Mouse (Mus musculus) hindbrain, embryonic 15.5 days (tissue): Measurements from ENCODE around the gene Armh2. TPM values are rescaled to one million over a fixed set of nuclear protein-coding genes. Genes with fewer than 3 reads are reported as not detected.
"Not testable (repeated sequence)": the region's sequence is repeated elsewhere in the genome, so short reads cannot be mapped to it uniquely, and the experiment has no call there.

Experiments
- ATAC-seq: fragments of 200-750 bp; cut with Nextera tagmentation; 2 replicates; pipeline ENCODE4 v1.8.0; 2017; ENCODE audit warnings: low read depth, moderate number of reproducible peaks, moderate TSS enrichment; ENCODE audit not compliant: low FRiP score
- H3K27ac ChIP-seq: fragments of 300-500 bp; sonication (generic); replicated peaks from 2 replicates; pipeline ENCODE4 v1.5.1; 2015; ENCODE audit warnings: mild to moderate bottlenecking, inconsistent platforms
- H3K27me3 ChIP-seq: fragments of 300-500 bp; sonication (generic); 2 replicates; pipeline ENCODE4 v1.6.1; 2015; ENCODE audit warnings: control low read depth, inconsistent platforms
- H3K36me3 ChIP-seq: fragments of 300-500 bp; sonication (generic); 2 replicates; pipeline ENCODE4 v1.6.1; 2015; ENCODE audit warnings: control low read depth, inconsistent platforms
- H3K4me1 ChIP-seq: fragments of 300-500 bp; sonication (generic); replicated peaks from 2 replicates; pipeline ENCODE4 v1.6.1; 2015; ENCODE audit warnings: control low read depth, inconsistent platforms
- H3K4me2 ChIP-seq: fragments of 300-500 bp; sonication (generic); 2 replicates; pipeline ENCODE4 v1.6.1; 2015; ENCODE audit warnings: moderate library complexity, mild to moderate bottlenecking, inconsistent platforms
- H3K4me3 ChIP-seq: fragments of 300-500 bp; sonication (generic); 2 replicates; pipeline ENCODE4 v1.5.1; 2015; ENCODE audit warnings: mild to moderate bottlenecking, inconsistent platforms
- H3K9ac ChIP-seq: fragments of 300-500 bp; sonication (generic); 2 replicates; pipeline ENCODE4 v1.6.1; 2015; ENCODE audit warnings: inconsistent platforms
- H3K9me3 ChIP-seq: fragments of 300-500 bp; sonication (generic); 2 replicates; pipeline ENCODE4 v1.6.1; 2016; ENCODE audit warnings: control low read depth, inconsistent platforms
- WGBS: fragments of 180-500 bp; shearing (Covaris S2); methylation state at CpG from one replicate; pipeline ENCODE4 v1.1.7; 2015; 5-methylcytosine and 5-hydroxymethylcytosine counted together
- polyA plus RNA-seq: library from polyadenylated mRNA; unstranded; fragments of >200 nt; fragmentation: Nextera tagmentation; extraction: Ambion mirVana; gene quantifications from 2 replicates; pipeline ENCODE4 v1.2.1, GENCODE M21; 2015

The Armh2 gene
- polyA plus RNA-seq, 1 experiment from 2014 or later, result not detected

DNA sequence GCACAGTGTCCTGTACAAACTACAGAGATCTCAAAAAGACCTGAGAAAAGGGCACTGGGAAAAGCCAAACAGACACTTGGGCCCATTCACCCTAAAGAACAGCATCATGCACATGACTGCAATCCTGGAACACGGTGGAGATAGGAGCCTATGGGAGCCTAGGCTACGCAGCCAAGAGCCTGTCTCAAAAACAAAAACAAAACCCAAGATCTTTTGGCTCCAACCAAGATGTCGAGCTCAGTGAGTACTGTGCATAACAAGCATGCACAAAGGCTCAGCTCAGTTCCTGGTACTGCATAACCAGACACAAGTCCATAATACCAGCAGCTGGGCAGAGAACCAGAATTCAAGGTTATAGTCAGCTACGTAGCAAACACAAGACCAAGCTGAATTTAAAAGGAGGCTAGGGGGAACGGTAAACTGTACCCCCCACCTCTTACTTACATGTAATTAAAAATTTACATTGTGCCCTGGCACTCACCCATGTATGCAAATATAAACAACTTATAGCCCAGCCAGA lies 19.4 kb downstream of the Armh2 start:
- ATAC-seq, result no peak
- Histone ChIP-seq H3K4me3 (peak overlapping the region; percentile 64), H3K27ac (no peak overlapping the region), H3K9ac (no peak overlapping the region), H3K4me1 (peaks cover 5% of the 10 kb centered on the region; the same call in 1 of the 2 replicates), H3K36me3 (no peaks in the 10 kb centered on the region), H3K4me2 (peak overlapping the region; percentile 69), H3K9me3 (no peaks in the 10 kb centered on the region), H3K27me3 (no peaks in the 10 kb centered on the region)
- WGBS, result 61% methylated on average over 5 of the region's 5 CpGs

DNA sequence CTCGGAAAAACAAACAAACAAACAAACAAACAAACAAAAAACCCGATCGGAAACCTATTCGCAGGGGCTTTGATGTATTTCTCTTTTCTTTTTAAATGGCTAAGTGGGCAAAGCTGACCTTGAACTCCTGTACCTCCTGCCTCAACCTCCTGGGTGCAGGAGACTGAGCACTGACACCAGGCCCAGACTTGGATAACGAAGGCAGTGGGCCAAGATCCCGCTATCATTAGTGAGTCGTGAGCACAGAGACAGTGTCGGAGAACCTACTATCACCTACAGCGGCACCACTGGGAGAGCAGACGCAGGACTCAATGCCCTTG lies 20.0 kb downstream of the Armh2 start:
- no peak for ATAC-seq

DNA sequence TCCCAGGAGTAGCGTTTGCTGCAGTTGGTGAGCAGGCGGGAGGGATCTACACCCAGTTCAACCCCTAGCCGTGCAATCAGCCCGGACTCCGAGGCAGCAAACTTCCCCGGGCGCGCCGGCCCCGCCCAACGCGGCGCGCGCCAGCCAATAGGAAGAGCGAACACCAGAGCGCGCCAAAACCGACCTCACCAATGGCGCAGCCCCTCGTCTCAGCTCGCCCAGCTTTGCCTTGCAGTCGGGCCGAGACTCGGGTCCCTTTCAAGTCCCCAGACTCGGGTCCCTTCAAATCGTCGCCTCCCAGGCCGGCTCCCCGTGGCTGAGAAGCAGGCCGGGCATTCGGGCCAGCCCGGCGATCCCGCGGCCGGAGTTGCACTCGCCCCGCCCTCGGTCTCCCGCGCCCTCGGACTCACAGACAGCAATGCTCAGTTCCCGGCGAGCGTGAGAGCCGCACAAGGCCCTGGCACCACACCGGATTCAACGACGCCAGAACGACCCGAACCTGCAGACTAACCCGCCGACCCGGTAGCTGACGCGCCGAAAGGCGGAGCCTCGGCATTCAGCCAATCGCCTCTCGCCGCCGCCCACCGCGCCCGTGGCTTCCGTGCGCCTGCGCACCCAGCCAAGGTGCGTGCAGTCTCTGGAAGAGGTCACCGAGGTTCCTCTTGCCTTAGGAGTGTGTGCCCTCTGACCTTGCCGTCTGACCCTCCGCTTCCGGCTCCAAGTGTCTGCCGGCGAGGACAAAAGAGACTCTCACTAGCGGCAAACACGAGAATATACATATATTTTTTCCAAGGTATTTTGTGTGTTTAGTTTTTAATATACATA lies 20.6 kb downstream of the Armh2 start, which contains the start of gene Gmnn:
Gene Gmnn (minus strand): TSS at position 521 of the 825 bp plus-strand sequence.
- H3K27me3 ChIP-seq, result no peaks in the 10 kb centered on the region
- H3K27ac ChIP-seq, result peak within 1 kb of the TSS; percentile 66
- H3K9ac ChIP-seq, result peak within 1 kb of the TSS; percentile 37
- peak; percentile 97 for ATAC-seq
- H3K36me3 ChIP-seq, result no peaks in the 10 kb centered on the region
- peak within 1 kb of the TSS; percentile 64 for H3K4me3 ChIP-seq
- peak within 1 kb of the TSS; percentile 69 for H3K4me2 ChIP-seq
- under 1% methylated on average over 79 of the region's 79 CpGs for WGBS
- H3K9me3 ChIP-seq, result no peaks in the 10 kb centered on the region
- peaks cover 5% of the 10 kb centered on the region; the same call in 1 of the 2 replicates for H3K4me1 ChIP-seq

More for the DNA sequence above, 20.0 kb downstream of the Armh2 start:
- Histone ChIP-seq H3K36me3 (no peaks in the 10 kb centered on the region), H3K27ac (no peak overlapping the region), H3K4me2 (peak overlapping the region; percentile 69), H3K9ac (peak overlapping the region; percentile 37), H3K4me3 (peak overlapping the region; percentile 64), H3K4me1 (peaks cover 5% of the 10 kb centered on the region; the same call in 1 of the 2 replicates), H3K27me3 (no peaks in the 10 kb centered on the region), H3K9me3 (no peaks in the 10 kb centered on the region)
- WGBS, result 5% methylated on average over 10 of the region's 10 CpGs

GRCm38 (mm10) chr13:24762254-24762653 lies 21.2 kb downstream of the Armh2 start:
- Histone ChIP-seq H3K4me2 (peak overlapping the region; percentile 69), H3K9ac (peak overlapping the region; percentile 37), H3K27me3 (no peaks in the 10 kb centered on the region), H3K4me1 (peaks cover 5% of the 10 kb centered on the region; the same call in 1 of the 2 replicates), H3K4me3 (peak overlapping the region; percentile 64), H3K9me3 (no peaks in the 10 kb centered on the region), H3K36me3 (no peaks in the 10 kb centered on the region), H3K27ac (no peak overlapping the region)
- 42% methylated on average over 4 of the region's 4 CpGs for WGBS
- no peak for ATAC-seq

- H3K4me1 ChIP-seq, H3K36me3 ChIP-seq, H3K4me3 ChIP-seq, H3K4me2 ChIP-seq, H3K9ac ChIP-seq, H3K9me3 ChIP-seq, H3K27ac ChIP-seq, H3K27me3 ChIP-seq, ATAC-seq: not testable (repeated sequence)
- WGBS, result 74% methylated on average over 4 of the region's 4 CpGs
These were observed 26.8 kb downstream of the Armh2 start for GRCm38 (mm10) chr13:24767809-24768208.

- H3K4me3 ChIP-seq, ATAC-seq, H3K4me2 ChIP-seq, H3K4me1 ChIP-seq, H3K36me3 ChIP-seq, H3K9me3 ChIP-seq, H3K27me3 ChIP-seq, H3K27ac ChIP-seq, H3K9ac ChIP-seq: not testable (repeated sequence)
- 93% methylated on average over 10 of the region's 10 CpGs for WGBS
These were observed 30.4 kb downstream of the Armh2 start for GRCm38 (mm10) chr13:24771482-24771881.

DNA sequence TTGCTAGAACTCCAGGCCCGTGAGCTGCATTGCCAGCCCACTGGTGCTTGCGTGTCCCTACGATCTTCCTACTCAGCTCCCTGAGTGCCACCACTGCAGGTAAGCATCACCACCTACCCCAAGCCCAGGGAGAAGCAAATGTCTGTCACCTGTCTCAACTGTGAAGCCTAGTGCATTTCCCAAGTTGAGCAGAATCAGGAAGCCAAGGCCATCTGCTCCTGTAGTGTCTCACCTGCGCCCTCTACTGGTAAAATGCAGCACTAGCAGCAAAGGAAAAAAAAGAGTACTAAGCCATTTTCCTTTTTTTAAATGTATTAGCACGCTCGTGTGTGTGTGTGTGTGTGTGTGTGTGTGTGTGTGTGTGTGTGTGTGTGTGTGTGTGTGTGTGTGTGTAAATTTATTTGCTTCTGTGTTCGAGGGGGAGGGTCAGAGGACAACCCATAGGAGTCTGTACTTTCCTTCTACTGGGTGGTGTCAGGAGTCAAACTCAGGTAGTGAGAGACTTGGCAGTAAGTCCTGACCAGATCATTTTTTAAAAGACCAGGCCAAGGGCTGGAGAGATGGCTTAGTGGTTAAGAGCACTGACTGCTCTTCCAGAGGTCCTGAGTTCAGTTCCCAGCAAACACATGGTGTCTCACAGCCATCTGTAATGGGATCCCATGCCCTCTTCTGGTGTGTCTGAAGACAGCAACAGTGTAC lies 35.3 kb downstream of the Armh2 start:
- no peaks in the 10 kb centered on the region for H3K27me3 ChIP-seq
- 55% methylated on average over 6 of the region's 7 CpGs for WGBS
- ATAC-seq, result no peak
- no peaks in the 10 kb centered on the region for H3K36me3 ChIP-seq
- no peak overlapping the region for H3K4me3 ChIP-seq
- no peak overlapping the region for H3K4me2 ChIP-seq
- no peak overlapping the region for H3K9ac ChIP-seq
- H3K9me3 ChIP-seq, result no peaks in the 10 kb centered on the region
- no peaks in the 10 kb centered on the region for H3K4me1 ChIP-seq
- H3K27ac ChIP-seq, result no peak overlapping the region

GRCm38 (mm10) chr13:24778026-24778425 lies 37.0 kb downstream of the Armh2 start:
- H3K9ac ChIP-seq, result no peak overlapping the region
- no peak for ATAC-seq
- WGBS, result 82% methylated on average over 2 of the region's 2 CpGs

GRCm38 (mm10) chr13:24778706-24779380 lies 37.8 kb downstream of the Armh2 start:
- Histone ChIP-seq H3K4me2 (no peak overlapping the region), H3K9me3 (no peaks in the 10 kb centered on the region), H3K9ac (no peak overlapping the region), H3K36me3 (no peaks in the 10 kb centered on the region), H3K4me3 (no peak overlapping the region), H3K4me1 (no peaks in the 10 kb centered on the region), H3K27ac (no peak overlapping the region), H3K27me3 (no peaks in the 10 kb centered on the region)
- ATAC-seq, result no peak
- 92% methylated on average over 8 of the region's 8 CpGs for WGBS

More at GRCm38 (mm10) chr13:24778026-24778425, 37.0 kb downstream of the Armh2 start:
- H3K4me2 ChIP-seq, result no peak overlapping the region
- H3K27ac ChIP-seq, result no peak overlapping the region
- H3K4me3 ChIP-seq, result no peak overlapping the region
- H3K27me3 ChIP-seq, result no peaks in the 10 kb centered on the region
- no peaks in the 10 kb centered on the region for H3K9me3 ChIP-seq
- no peaks in the 10 kb centered on the region for H3K36me3 ChIP-seq
- H3K4me1 ChIP-seq, result no peaks in the 10 kb centered on the region

GRCm38 (mm10) chr13:24781916-24782315 lies 40.9 kb downstream of the Armh2 start:
- whole genome bisulfite sequencing, result 56% methylated on average over 5 of the region's 5 CpGs
- no peak overlapping the region for H3K4me2 ChIP-seq
- no peaks in the 10 kb centered on the region for H3K27me3 ChIP-seq
- H3K4me3 ChIP-seq, result no peak overlapping the region
- ATAC-seq, result no peak
- no peaks in the 10 kb centered on the region for H3K4me1 ChIP-seq
- no peak overlapping the region for H3K9ac ChIP-seq
- H3K9me3 ChIP-seq, result no peaks in the 10 kb centered on the region
- no peak overlapping the region for H3K27ac ChIP-seq
- H3K36me3 ChIP-seq, result no peaks in the 10 kb centered on the region

GRCm38 (mm10) chr13:24786014-24786490 lies 45.0 kb downstream of the Armh2 start:
- no peak overlapping the region for H3K4me3 ChIP-seq
- no peaks in the 10 kb centered on the region for H3K36me3 ChIP-seq
- H3K9me3 ChIP-seq, result no peaks in the 10 kb centered on the region
- H3K9ac ChIP-seq, result no peak overlapping the region
- peak; percentile 23; the same call in 1 of the 2 replicates for ATAC-seq
- H3K27me3 ChIP-seq, result no peaks in the 10 kb centered on the region
- no peak overlapping the region for H3K4me2 ChIP-seq
- no peak overlapping the region for H3K27ac ChIP-seq
- WGBS, result 43% methylated on average over 11 of the region's 11 CpGs
- H3K4me1 ChIP-seq, result no peaks in the 10 kb centered on the region
